ENCODE assay signal across 32 mouse cellular contexts in genomic region chr3:78073040-78073439, GRCm38 (mm10).
DNase-seq lines count a peak whose midpoint lies in the region; ATAC-seq lines count a peak whose summit lies in the region.
"Had no signal": no experiment of that assay in that cellular context is flagged by ENCODE, and none has a peak within 500 bp of the region (broad histone marks: within the 10 kb centered on the region; RNA-seq: fewer than 3 reads in every experiment).

No protein-coding gene starts in this region.

- ATAC-seq in neural tube, embryonic 11.5 days (ENCODE audit: insufficient read depth, low FRiP score, low TSS enrichment), result no peak
- ATAC-seq in neural tube, embryonic 14.5 days (ENCODE audit: low read depth), result peak; percentile 66; the same call in 1 of the 2 replicates
- ATAC-seq in CD4-positive, CD25-positive, alpha-beta regulatory T cell, adult 4 months, result no peak
- ATAC-seq: midbrain, embryonic 15.5 days had no signal

- H3K27me3 ChIP-seq in neural tube, embryonic 11.5 days (ENCODE audit: control insufficient read depth, insufficient read depth, low read length), result no peaks in the 10 kb centered on the region
- no peaks in the 10 kb centered on the region for H3K27me3 ChIP-seq in neural tube, embryonic 14.5 days (ENCODE audit: control insufficient read depth, insufficient read depth, low read length)
- H3K27me3 ChIP-seq: hindbrain, embryonic 15.5 days; midbrain, embryonic 15.5 days had no signal

- peak; percentile 12 for DNase-seq in neural tube, embryonic 11.5 days (ENCODE audit: low spot score)
- DNase-seq in neural tube, embryonic 10.5 days (ENCODE audit: extremely low spot score, low spot score), result no peak
- DNase-seq in embryo, embryonic 9.5 days (ENCODE audit: extremely low spot score), result peak; percentile 1
- DNase-seq in hindlimb bud, embryonic 11.5 days (ENCODE audit: extremely low spot score, low read depth, low spot score), result peak; percentile 35
- DNase-seq in adrenal gland, postnatal 25 days, result no peak
- DNase-seq: adrenal gland, adult 8-10 months; cerebellum, adult 11 months; cerebellum, adult 9-10 months; cerebellum, postnatal 36 days; gastrocnemius, adult 2 months; gastrocnemius, postnatal 36 days; heart, postnatal 14 days; kidney, adult 8-10 months; kidney, postnatal 4 days; layer of hippocampus, postnatal 36 days; left cerebral cortex, postnatal 4 days; liver; lung, adult 2 months; lung, postnatal 10 days; right cerebral cortex, adult 18-20 months; right cerebral cortex, postnatal 4 days; thymus, adult 2 months; thymus, postnatal 36 days had no signal

- H3K9ac ChIP-seq in neural tube, embryonic 11.5 days (ENCODE audit: low read length), result no peak overlapping the region
- no peak overlapping the region for H3K9ac ChIP-seq in neural tube, embryonic 14.5 days (replicated peaks; ENCODE audit: low read depth, low read length)
- H3K9ac ChIP-seq: hindbrain, embryonic 15.5 days; liver, embryonic 14.5 days; midbrain, embryonic 15.5 days had no signal

- no peaks in the 10 kb centered on the region for H3K9me3 ChIP-seq in neural tube, embryonic 11.5 days (ENCODE audit: control insufficient read depth, low read length)
- no peaks in the 10 kb centered on the region for H3K9me3 ChIP-seq in neural tube, embryonic 14.5 days (ENCODE audit: control insufficient read depth, low read length)
- H3K9me3 ChIP-seq: hindbrain, embryonic 10.5 days; hindbrain, embryonic 15.5 days; midbrain, embryonic 10.5 days; midbrain, embryonic 15.5 days had no signal

- no peaks in the 10 kb centered on the region for H3K4me1 ChIP-seq in neural tube, embryonic 11.5 days (ENCODE audit: control insufficient read depth, insufficient read depth, low read length)
- H3K4me1 ChIP-seq in neural tube, embryonic 14.5 days (ENCODE audit: control insufficient read depth, insufficient read depth, low read length), result no peaks in the 10 kb centered on the region
- H3K4me1 ChIP-seq: hindbrain, embryonic 10.5 days; hindbrain, embryonic 15.5 days; midbrain, embryonic 10.5 days; midbrain, embryonic 15.5 days had no signal

- H3K27ac ChIP-seq in neural tube, embryonic 11.5 days (ENCODE audit: low read depth, low read length), result no peak overlapping the region
- H3K27ac ChIP-seq in neural tube, embryonic 14.5 days (ENCODE audit: low read depth, low read length), result no peak overlapping the region
- H3K27ac ChIP-seq: gastrocnemius, adult 2 months; hindbrain, embryonic 10.5 days; hindbrain, embryonic 15.5 days; kidney, postnatal 0 days; liver, embryonic 14.5 days; midbrain, embryonic 10.5 days; midbrain, embryonic 15.5 days; stomach, postnatal 0 days had no signal

- WGBS in neural tube, embryonic 11.5 days, result 46% methylated on average over 1 of the region's 1 CpGs
- WGBS in neural tube, embryonic 14.5 days, result 28% methylated on average over 1 of the region's 1 CpGs

- H3K4me2 ChIP-seq in neural tube, embryonic 11.5 days (ENCODE audit: low read depth), result no peak overlapping the region
- no peak overlapping the region for H3K4me2 ChIP-seq in neural tube, embryonic 14.5 days (ENCODE audit: low read depth, low read length)
- H3K4me2 ChIP-seq: hindbrain, embryonic 15.5 days; midbrain, embryonic 15.5 days had no signal

- H3K4me3 ChIP-seq in neural tube, embryonic 11.5 days (ENCODE audit: low read depth, low read length), result no peak overlapping the region
- H3K4me3 ChIP-seq in neural tube, embryonic 14.5 days (ENCODE audit: low read depth, low read length), result no peak overlapping the region
- H3K4me3 ChIP-seq: gastrocnemius, adult 2 months; hindbrain, embryonic 10.5 days; hindbrain, embryonic 15.5 days; midbrain, embryonic 10.5 days; midbrain, embryonic 15.5 days had no signal

- H3K36me3 ChIP-seq in neural tube, embryonic 11.5 days (ENCODE audit: control insufficient read depth, insufficient read depth, low read length), result no peaks in the 10 kb centered on the region
- H3K36me3 ChIP-seq in neural tube, embryonic 14.5 days (ENCODE audit: control insufficient read depth, insufficient read depth, low read length), result no peaks in the 10 kb centered on the region
- H3K36me3 ChIP-seq: hindbrain, embryonic 10.5 days; hindbrain, embryonic 15.5 days; midbrain, embryonic 10.5 days; midbrain, embryonic 15.5 days had no signal

Comparison
In these comparisons a context has a peak if more than half of its experiments do, and no peak if none do; other contexts are left out.
1. DNase-seq: peak in neural tube, embryonic 11.5 days (single experiment), embryo, embryonic 9.5 days (single experiment) and hindlimb bud, embryonic 11.5 days (single experiment); none in neural tube, embryonic 10.5 days (single experiment) and adrenal gland, postnatal 25 days (single experiment).